Mouse (Mus musculus) MEL (cell line): Measurements from ENCODE around the gene Usp19. TPM values are rescaled to one million over a fixed set of nuclear protein-coding genes. Genes with fewer than 3 reads are reported as not detected.

ENCODE experiments used
- DNase-seq: peaks from one replicate; pipeline ENCODE4 v3.0.0; 2011; ENCODE audit warnings: low read depth, low spot score
- H3K27ac ChIP-seq: 2 replicates; pipeline ENCODE4 v1.5.1; 2012; ENCODE audit warnings: low read depth, mild to moderate bottlenecking, control low read depth, low read length, moderate library complexity; ENCODE audit not compliant: control insufficient read depth
- H3K27me3 ChIP-seq, 2 experiments: fragments of 150-350 bp in 1 of 2; sonication (generic) in 1 of 2; 2 replicates each; pipeline ENCODE4 v1.6.1; 2012; ENCODE audit warnings: low read length in 2 of 2, mild to moderate bottlenecking in 2 of 2, improper control_type of control experiment in 1 of 2, moderate library complexity in 1 of 2; ENCODE audit not compliant: insufficient read depth in 2 of 2, control insufficient read depth in 1 of 2
- H3K36me3 ChIP-seq, 2 experiments: 2 replicates each; pipeline ENCODE4 v1.6.1; 2012 to 2014; ENCODE audit warnings: low read length in 2 of 2, improper control_type of control experiment in 1 of 2, inconsistent platforms in 1 of 2, mild to moderate bottlenecking in 1 of 2; ENCODE audit not compliant: insufficient read depth in 2 of 2, control insufficient read depth in 1 of 2
- H3K4me1 ChIP-seq, 2 experiments: fragments of 150-350 bp in 1 of 2; sonication (generic) in 1 of 2; 2 replicates each; pipeline ENCODE4 v1.6.1; 2012; ENCODE audit warnings: low read length in 2 of 2, improper control_type of control experiment in 1 of 2, mild to moderate bottlenecking in 1 of 2; ENCODE audit not compliant: insufficient read depth in 2 of 2, control insufficient read depth in 1 of 2
- H3K4me3 ChIP-seq, 2 experiments: fragments of 150-350 bp in 1 of 2; sonication (generic) in 1 of 2; 2 replicates each; pipeline ENCODE4 v1.5.1; 2012; ENCODE audit warnings: low read depth in 2 of 2, low read length in 2 of 2, mild to moderate bottlenecking in 2 of 2, moderate library complexity in 2 of 2, control low read depth in 1 of 2, improper control_type of control experiment in 1 of 2; ENCODE audit not compliant: control insufficient read depth in 1 of 2, insufficient read depth in 1 of 2
- H3K79me2 ChIP-seq: 2 replicates; pipeline ENCODE4 v1.6.1; 2012; ENCODE audit warnings: mild to moderate bottlenecking, low read length, moderate library complexity; ENCODE audit not compliant: control insufficient read depth, poor library complexity, insufficient read depth
- H3K9ac ChIP-seq: 2 replicates; pipeline ENCODE4 v1.6.1; 2012; ENCODE audit warnings: low read depth, mild to moderate bottlenecking, control low read depth, low read length, moderate library complexity; ENCODE audit not compliant: control insufficient read depth, poor library complexity, severe bottlenecking
- H3K9me3 ChIP-seq: fragments of 150-350 bp; sonication (generic); replicated peaks from 2 replicates; pipeline ENCODE4 v1.6.1; 2012; ENCODE audit warnings: mild to moderate bottlenecking, low read length, improper control_type of control experiment, moderate library complexity; ENCODE audit not compliant: insufficient read depth
- CHD1 ChIP-seq: IDR thresholded peaks from 2 replicates; pipeline ENCODE4 v1.6.1; 2012; ENCODE audit warnings: low read depth, mild to moderate bottlenecking, inconsistent platforms, low read length, improper control_type of control experiment
- CHD2 ChIP-seq: IDR thresholded peaks from 2 replicates; pipeline ENCODE4 v1.6.1; 2011; ENCODE audit warnings: low read length, improper control_type of control experiment
- E2F4 ChIP-seq: IDR thresholded peaks from 2 replicates; pipeline ENCODE4 v1.6.1; 2011; ENCODE audit warnings: low read depth, low read length, improper control_type of control experiment, borderline replicate concordance
- EP300 ChIP-seq, 2 experiments: IDR thresholded peaks; 2 replicates each; pipeline ENCODE4 v1.6.1; 2011; ENCODE audit warnings: improper control_type of control experiment in 2 of 2, low read length in 2 of 2, low read depth in 1 of 2, mild to moderate bottlenecking in 1 of 2
- ETS1 ChIP-seq: IDR thresholded peaks from 2 replicates; pipeline ENCODE4 v1.6.1; 2012; ENCODE audit warnings: low read depth, mild to moderate bottlenecking, inconsistent platforms, low read length, improper control_type of control experiment, moderate library complexity
- GABPA ChIP-seq: IDR thresholded peaks from 2 replicates; pipeline ENCODE4 v1.6.1; 2012; ENCODE audit warnings: low read depth, mild to moderate bottlenecking, inconsistent platforms, low read length, improper control_type of control experiment, moderate library complexity
- HCFC1 ChIP-seq: IDR thresholded peaks from 2 replicates; pipeline ENCODE4 v1.6.1; 2012; ENCODE audit warnings: low read depth, mild to moderate bottlenecking, inconsistent platforms, low read length, improper control_type of control experiment, moderate library complexity
- KAT2A ChIP-seq: conservative IDR thresholded peaks from 2 replicates; pipeline ENCODE4 v1.6.1; 2012; ENCODE audit warnings: low read depth, low read length, improper control_type of control experiment, inconsistent platforms
- MAX ChIP-seq: IDR thresholded peaks from 2 replicates; pipeline ENCODE4 v1.6.1; 2011; ENCODE audit warnings: low read length, improper control_type of control experiment
- MEF2A ChIP-seq: IDR thresholded peaks from 2 replicates; pipeline ENCODE4 v1.6.1; 2014; ENCODE audit warnings: low read depth, mild to moderate bottlenecking, inconsistent platforms, low read length, improper control_type of control experiment; ENCODE audit not compliant: poor library complexity, insufficient replicate concordance, severe bottlenecking; ENCODE audit errors: extremely low read depth
- MXI1 ChIP-seq: IDR thresholded peaks from 2 replicates; pipeline ENCODE4 v1.6.1; 2011; ENCODE audit warnings: mild to moderate bottlenecking, low read depth, low read length, improper control_type of control experiment
- MYC ChIP-seq: IDR thresholded peaks from 2 replicates; pipeline ENCODE4 v1.6.1; 2011; ENCODE audit warnings: low read depth, mild to moderate bottlenecking, low read length, improper control_type of control experiment, moderate library complexity
- NELFE ChIP-seq: IDR thresholded peaks from 2 replicates; pipeline ENCODE4 v1.6.1; 2011; ENCODE audit warnings: low read depth, low read length, improper control_type of control experiment
- POLR2A ChIP-seq, 2 experiments: IDR thresholded peaks; 2 replicates each; pipeline ENCODE4 v1.6.1; 2011 to 2012; ENCODE audit warnings: low read length in 2 of 2, mild to moderate bottlenecking in 2 of 2, control low read depth in 1 of 2, improper control_type of control experiment in 1 of 2, low read depth in 1 of 2, moderate library complexity in 1 of 2; ENCODE audit not compliant: control insufficient read depth in 1 of 2, insufficient read depth in 1 of 2, poor library complexity in 1 of 2
- RAD21 ChIP-seq: IDR thresholded peaks from 2 replicates; pipeline ENCODE4 v1.6.1; 2011; ENCODE audit warnings: mild to moderate bottlenecking, low read depth, low read length, improper control_type of control experiment
- RCOR1 ChIP-seq: IDR thresholded peaks from 2 replicates; pipeline ENCODE4 v1.6.1; 2012; ENCODE audit warnings: low read depth, mild to moderate bottlenecking, inconsistent platforms, low read length, improper control_type of control experiment
- SIN3A ChIP-seq: IDR thresholded peaks from 2 replicates; pipeline ENCODE4 v1.6.1; 2012; ENCODE audit warnings: low read length, improper control_type of control experiment, inconsistent platforms
- TAL1 ChIP-seq: IDR thresholded peaks from 2 replicates; pipeline ENCODE4 v1.6.1; 2012; ENCODE audit warnings: mild to moderate bottlenecking, inconsistent platforms, low read length, moderate library complexity, mixed read lengths
- TBP ChIP-seq: IDR thresholded peaks from 2 replicates; pipeline ENCODE4 v1.8.0; 2011; ENCODE audit warnings: low read depth, low read length, improper control_type of control experiment
- TCF12 ChIP-seq: IDR thresholded peaks from 2 replicates; pipeline ENCODE4 v1.6.1; 2014; ENCODE audit warnings: low read depth, mild to moderate bottlenecking, inconsistent platforms, low read length, improper control_type of control experiment, moderate library complexity
- UBTF ChIP-seq: IDR thresholded peaks from 2 replicates; pipeline ENCODE4 v1.6.1; 2012; ENCODE audit warnings: low read depth, mild to moderate bottlenecking, inconsistent platforms, low read length, improper control_type of control experiment, moderate library complexity, borderline replicate concordance; ENCODE audit not compliant: insufficient read depth
- ZC3H11A ChIP-seq: IDR thresholded peaks from 2 replicates; pipeline ENCODE4 v1.6.1; 2012; ENCODE audit warnings: low read depth, mild to moderate bottlenecking, inconsistent platforms, low read length, improper control_type of control experiment
- ZKSCAN1 ChIP-seq: IDR thresholded peaks from 2 replicates; pipeline ENCODE4 v1.6.1; 2012; ENCODE audit warnings: low read depth, mild to moderate bottlenecking, inconsistent platforms, low read length, improper control_type of control experiment, moderate library complexity
- polyA plus RNA-seq, 2 experiments: library from polyadenylated mRNA; stranded (reverse) in 1 of 2; unstranded in 1 of 2; fragments of >175 nt in 1 of 2; fragments of >200 nt in 1 of 2; gene quantifications; 2 replicates each; pipeline versions ENCODE4 v1.2.1 to v1.2.4; 2012; ENCODE audit warnings: low replicate concordance in 2 of 2, low read depth in 1 of 2; ENCODE audit not compliant: insufficient read length in 2 of 2, insufficient read depth in 1 of 2, missing spikeins in 1 of 2
- total RNA-seq: library from RNA; depleted of rRNA; stranded (reverse); fragments of 300-350 nt; gene quantifications from 2 replicates; pipeline ENCODE4 v1.2.3, GENCODE M21; 2012

Gene Usp19
- total and polyA plus RNA-seq, 3 experiments, result 76.1 to 162 TPM; not detected in 1

DNA sequence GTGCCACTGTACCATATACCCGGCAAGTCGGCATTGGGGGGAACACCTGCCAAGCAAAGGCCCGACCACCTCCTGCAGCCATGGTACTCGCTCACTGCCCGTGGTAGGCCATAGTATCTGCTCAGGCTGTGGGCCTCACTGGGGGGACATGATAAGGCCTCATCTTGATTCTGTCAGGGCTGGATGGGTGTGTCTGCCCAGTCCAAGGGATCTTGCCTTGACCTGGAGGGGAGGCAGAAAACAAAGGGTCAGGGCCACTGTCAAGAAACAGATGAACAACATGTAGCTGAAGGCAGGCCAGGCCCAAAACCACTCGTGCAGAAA, 39.3 kb upstream of the Usp19 start:
- peak overlapping the region; percentile 69 to 80 for H3K4me3 ChIP-seq
- peak; percentile 73 for DNase-seq
- H3K4me1 ChIP-seq, result peaks cover 20 to 54% of the 10 kb centered on the region in 2 experiments
- H3K9me3 ChIP-seq, result no peaks in the 10 kb centered on the region
- TF ChIP-seq MXI1 (peak; percentile 75; the same call in 1 of the 2 replicates), KAT2A (no peak), ETS1 (peak; percentile 33; the same call in 1 of the 2 replicates), EP300 (IDR thresholded peaks at IDR 0.05; ENCODE audit: low read depth in 1 of 2, low read length in 2 of 2) (peak in 1 of 2 experiments; percentile 31; a peak in 1 of 4 replicates), TAL1 (peak; percentile 29), UBTF (no peak), RAD21 (no peak), MEF2A (no peak), MYC (peak; percentile 83), POLR2A (IDR thresholded peaks at IDR 0.05; ENCODE audit: control insufficient read depth in 1 of 2, insufficient read depth in 1 of 2, low read depth in 1 of 2, low read length in 2 of 2, poor library complexity in 1 of 2) (no peak; a peak in 1 of 4 replicates), MAX (peak; percentile 74), E2F4 (no peak), CHD1 (0 out of 2 replicates have a peak, but pooled peaks have one; percentile 31), CHD2 (no peak), NELFE (0 out of 2 replicates have a peak, but pooled peaks have one; percentile 0), SIN3A (peak; percentile 49; the same call in 1 of the 2 replicates), GABPA (no peak), RCOR1 (no peak), TCF12 (peak; percentile 53), ZKSCAN1 (no peak), ZC3H11A (no peak), TBP (no peak), HCFC1 (peak; percentile 59)
- peak overlapping the region; percentile 90 for H3K27ac ChIP-seq
- H3K79me2 ChIP-seq, result peaks cover 5% of the 10 kb centered on the region
- H3K27me3 ChIP-seq, result no peaks in the 10 kb centered on the region
- peaks cover 0 to 21% of the 10 kb centered on the region in 2 experiments; a peak in 2 of 4 replicates for H3K36me3 ChIP-seq
- peak overlapping the region; percentile 74 for H3K9ac ChIP-seq
